ENCODE assay signal across 7 mouse cellular contexts in genomic region chr5:33377176-33377575, GRCm38 (mm10). TPM values are rescaled to one million over a fixed set of nuclear protein-coding genes. Genes with fewer than 3 reads are reported as not detected.
A peak's percentile ranks its signal among the peaks of the same experiment; 100 is the strongest.
DNase-seq lines count a peak whose midpoint lies in the region; ATAC-seq and TF ChIP-seq lines count a peak whose summit lies in the region.

No protein-coding gene starts in this region.

- H3K4me3 ChIP-seq in spleen, adult 2 months (ENCODE audit: extremely low read depth, insufficient read depth, insufficient read length): peak overlapping the region; percentile 61; the same call in 1 of the 2 replicates
- peak overlapping the region; percentile 73 for H3K4me3 ChIP-seq in hindbrain, embryonic 10.5 days
- H3K4me3 ChIP-seq in macrophage (ENCODE audit: inconsistent target): peak overlapping the region; percentile 52; the same call in 1 of the 2 replicates

- no peaks in the 10 kb centered on the region for H3K79me2 ChIP-seq in macrophage (ENCODE audit: inconsistent target)

- no peaks in the 10 kb centered on the region for H3K27me3 ChIP-seq in spleen, adult 2 months (ENCODE audit: control insufficient read depth, insufficient read depth, low read length)
- no peaks in the 10 kb centered on the region for H3K27me3 ChIP-seq in hindbrain, embryonic 10.5 days (ENCODE audit: insufficient read depth, poor library complexity, severe bottlenecking)

- 13% methylated on average over 6 of the region's 6 CpGs for WGBS in spleen, adult 2 months
- WGBS in hindbrain, embryonic 10.5 days: 63% methylated on average over 6 of the region's 6 CpGs
- WGBS in macrophage (ENCODE audit: missing documents): 8% methylated on average over 6 of the region's 6 CpGs

- no peak for DNase-seq in spleen, adult 2 months (ENCODE audit: low read depth in 1 of 2, low spot score in 2 of 2)
- no peak for DNase-seq in spleen, postnatal 10 days (ENCODE audit: low spot score in 2 of 2)
- no peak for DNase-seq in hindbrain, embryonic 10.5 days (ENCODE audit: low spot score)
- DNase-seq in adrenal gland, adult 18-20 months (ENCODE audit: low spot score in 2 of 2): no peak
- DNase-seq in gastrocnemius, adult 8-10 months (ENCODE audit: low spot score in 2 of 2): no peak

- TF ChIP-seq CTCF in spleen, adult 2 months (IDR thresholded peaks at IDR 0.05; ENCODE audit: extremely low read depth, insufficient read depth, insufficient read length, insufficient replicate concordance): no peak

- peaks cover 10% of the 10 kb centered on the region; the same call in 1 of the 2 replicates for H3K4me1 ChIP-seq in spleen, adult 2 months (ENCODE audit: control insufficient read depth, insufficient read depth, insufficient read length)
- peaks cover 21% of the 10 kb centered on the region for H3K4me1 ChIP-seq in hindbrain, embryonic 10.5 days (replicated peaks)

- peaks cover 2% of the 10 kb centered on the region for H3K36me3 ChIP-seq in spleen, adult 2 months (ENCODE audit: control insufficient read depth, insufficient read depth, low read length)
- H3K36me3 ChIP-seq in hindbrain, embryonic 10.5 days: peaks cover 40% of the 10 kb centered on the region
- peaks cover 25% of the 10 kb centered on the region for H3K36me3 ChIP-seq in macrophage (ENCODE audit: inconsistent target)

- no peak overlapping the region for H3K27ac ChIP-seq in spleen, adult 2 months (ENCODE audit: insufficient read depth, low read length)
- H3K27ac ChIP-seq in hindbrain, embryonic 10.5 days: peak overlapping the region; percentile 93
- H3K27ac ChIP-seq in macrophage: peak overlapping the region; percentile 73; the same call in 1 of the 2 replicates

- H3K9me3 ChIP-seq in hindbrain, embryonic 10.5 days: no peaks in the 10 kb centered on the region

- ATAC-seq in megakaryocyte-erythroid progenitor cell, adult 5-6 weeks (replicated peaks; ENCODE audit: low FRiP score, low TSS enrichment, poor library complexity, severe bottlenecking): no peak

- TF ChIP-seq POLR2A in spleen, adult 2 months (IDR thresholded peaks at IDR 0.05; ENCODE audit: low read depth, low read length): no peak

RNA-seq across cellular contexts. Expression of gene Uvssa, which starts 1.2 kb away (rescaled TPM):
- polyA plus RNA-seq in spleen, adult 2 months (2012; rRNA removed): 4.1 and 4.9 TPM in 2 replicates
- 6.1 and 6.4 TPM in 2 replicates for polyA plus RNA-seq in hindbrain, embryonic 10.5 days (2016; fragmentation: Nextera tagmentation; extraction: Ambion mirVana)
- 10 to 100 TPM in 24 of 26 experiments, 1 to 10 TPM in 2; 6.3 to 72.1 (median 52.0) TPM for total RNA-seq in macrophage (2018; cell fraction: chromatin; rRNA removed)
- 1 to 10 TPM; 2.2 to 6.3 (median 4.0) TPM for total RNA-seq in macrophage (2018; cell fraction: cytosol; rRNA removed)
- total RNA-seq in macrophage (2018; cell fraction: nucleus; rRNA removed): 10 to 100 TPM in 22 of 26 experiments, 1 to 10 TPM in 4; 6.2 to 44.3 (median 24.5) TPM
- 2.9 to 6.2 TPM (median 6.0 TPM) in 3 replicates for polyA plus RNA-seq in macrophage (2018)
- 9.5 and 13.2 TPM in 2 replicates for total RNA-seq in megakaryocyte-erythroid progenitor cell, adult 5-6 weeks (2014; fragmentation: Nextera tagmentation)
- 4.9 and 6.2 TPM in 2 replicates for total RNA-seq in megakaryocyte-erythroid progenitor cell, adult 5-6 weeks (2017)
- total RNA-seq in adrenal gland, adult 18-20 months (2021): 1 to 10 TPM; 5.2 to 5.3 TPM
- total RNA-seq in gastrocnemius, adult 8-10 months (2022): 1 to 10 TPM; 1.6 to 2.4 (median 2.3) TPM

RNA-seq across cellular contexts. Expression of gene Maea, which starts 41.9 kb away (rescaled TPM):
- polyA plus RNA-seq in spleen, adult 2 months (2012; rRNA removed): 68.2 and 77.3 TPM in 2 replicates
- polyA plus RNA-seq in hindbrain, embryonic 10.5 days (2016; fragmentation: Nextera tagmentation; extraction: Ambion mirVana): 154 and 164 TPM in 2 replicates
- total RNA-seq in macrophage (2018; cell fraction: chromatin; rRNA removed): 10 to 100 TPM; 15.4 to 82.3 (median 55.9) TPM
- 100 to 1,000 TPM in 2 of 26 experiments, 10 to 100 TPM in 24; 61.0 to 101 (median 85.4) TPM for total RNA-seq in macrophage (2018; cell fraction: cytosol; rRNA removed)
- 10 to 100 TPM; 22.2 to 77.4 (median 56.0) TPM for total RNA-seq in macrophage (2018; cell fraction: nucleus; rRNA removed)
- 70.4 to 83.3 TPM (median 82.3 TPM) in 3 replicates for polyA plus RNA-seq in macrophage (2018)
- 60.4 and 69.2 TPM in 2 replicates for total RNA-seq in megakaryocyte-erythroid progenitor cell, adult 5-6 weeks (2014; fragmentation: Nextera tagmentation)
- total RNA-seq in megakaryocyte-erythroid progenitor cell, adult 5-6 weeks (2017): 218 and 226 TPM in 2 replicates
- 100 to 1,000 TPM; 111 to 122 TPM for total RNA-seq in adrenal gland, adult 18-20 months (2021)
- 10 to 100 TPM; 60.6 to 66.4 (median 64.5) TPM for total RNA-seq in gastrocnemius, adult 8-10 months (2022)

RNA-seq across cellular contexts. Expression of gene Nkx1-1, which starts 56.6 kb away (rescaled TPM):
- polyA plus RNA-seq in spleen, adult 2 months (2012; rRNA removed): not detected in 2 replicates
- 0.21 TPM in 1 of 2 replicates, not detected in the other for polyA plus RNA-seq in hindbrain, embryonic 10.5 days (2016; fragmentation: Nextera tagmentation; extraction: Ambion mirVana)
- not detected for total RNA-seq in macrophage (2018; cell fraction: chromatin; rRNA removed)
- total RNA-seq in macrophage (2018; cell fraction: cytosol; rRNA removed): not detected
- total RNA-seq in macrophage (2018; cell fraction: nucleus; rRNA removed): not detected
- not detected in 3 replicates for polyA plus RNA-seq in macrophage (2018)
- not detected in 2 replicates for total RNA-seq in megakaryocyte-erythroid progenitor cell, adult 5-6 weeks (2014; fragmentation: Nextera tagmentation)
- total RNA-seq in megakaryocyte-erythroid progenitor cell, adult 5-6 weeks (2017): not detected in 2 replicates
- not detected for total RNA-seq in adrenal gland, adult 18-20 months (2021)
- total RNA-seq in gastrocnemius, adult 8-10 months (2022): not detected
